Mouse (Mus musculus) testis, adult 2 months (tissue): ENCODE measurements around the gene Cds2.

Experiments
- CTCF ChIP-seq: fragments of 200-500 bp; IDR thresholded peaks from 2 replicates; pipeline ENCODE4 v1.5.1; 2012; ENCODE audit warnings: low read depth, mild to moderate bottlenecking, inconsistent platforms, low read length, moderate library complexity; ENCODE audit not compliant: control insufficient read depth, insufficient read depth, insufficient replicate concordance
- POLR2A ChIP-seq: fragments of 200-500 bp; IDR thresholded peaks from 2 replicates; pipeline ENCODE4 v1.6.1; 2012; ENCODE audit warnings: low read depth, mild to moderate bottlenecking, inconsistent platforms, low read length, moderate library complexity; ENCODE audit not compliant: control insufficient read depth

DNA sequence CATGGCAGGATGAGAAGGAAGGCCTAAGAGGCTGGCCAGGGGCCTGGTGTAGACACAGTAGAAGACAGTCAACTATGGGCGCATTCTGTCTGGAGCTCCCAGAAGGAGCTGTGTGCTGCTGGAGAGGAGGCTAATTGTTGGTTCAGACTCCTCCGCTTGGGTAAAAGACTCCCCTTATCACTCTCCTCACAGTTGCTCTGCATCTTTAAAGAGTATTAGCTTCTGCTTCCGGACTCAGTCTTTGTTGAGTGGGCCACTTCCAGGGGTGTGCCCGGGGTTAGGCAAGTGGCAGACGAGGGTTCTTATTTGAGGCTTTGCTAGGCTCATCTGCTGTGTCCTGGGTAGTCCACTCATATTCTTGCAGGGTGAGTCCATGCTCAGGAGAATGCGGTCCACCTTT is 45.9 kb downstream of the Cds2 start:
- TF ChIP-seq CTCF (no peak), POLR2A (no peak)
